Mouse (Mus musculus) limb, embryonic 15.5 days (tissue): Measurements from ENCODE around the gene Map2k7. TPM values are rescaled to one million over a fixed set of nuclear protein-coding genes. Genes with fewer than 3 reads are reported as not detected.

Experiments
- ATAC-seq: fragments of 200-750 bp; cut with Nextera tagmentation; 2 replicates; pipeline ENCODE4 v1.8.0; 2017; ENCODE audit warnings: low read depth, moderate TSS enrichment; ENCODE audit not compliant: insufficient number of reproducible peaks, low FRiP score, low TSS enrichment
- H3K27ac ChIP-seq: fragments of 300-500 bp; sonication (generic); 2 replicates; pipeline ENCODE4 v1.5.1; 2015; ENCODE audit warnings: moderate library complexity, mild to moderate bottlenecking, inconsistent platforms
- H3K27me3 ChIP-seq: fragments of 300-500 bp; sonication (generic); 2 replicates; pipeline ENCODE4 v1.6.1; 2015; ENCODE audit warnings: inconsistent platforms
- H3K36me3 ChIP-seq: fragments of 300-500 bp; sonication (generic); 2 replicates; pipeline ENCODE4 v1.6.1; 2015; ENCODE audit warnings: inconsistent platforms
- H3K4me1 ChIP-seq: fragments of 300-500 bp; sonication (generic); 2 replicates; pipeline ENCODE4 v1.6.1; 2015; ENCODE audit warnings: inconsistent platforms
- H3K4me2 ChIP-seq: fragments of 300-500 bp; sonication (generic); 2 replicates; pipeline ENCODE4 v1.6.1; 2015; ENCODE audit warnings: mild to moderate bottlenecking, inconsistent platforms
- H3K4me3 ChIP-seq: fragments of 300-500 bp; sonication (generic); 2 replicates; pipeline ENCODE4 v1.5.1; 2015; ENCODE audit warnings: mild to moderate bottlenecking, inconsistent platforms
- H3K9ac ChIP-seq: fragments of 300-500 bp; sonication (generic); 2 replicates; pipeline ENCODE4 v1.6.1; 2015; ENCODE audit warnings: inconsistent platforms
- H3K9me3 ChIP-seq: fragments of 300-500 bp; sonication (generic); 2 replicates; pipeline ENCODE4 v1.6.1; 2016; ENCODE audit warnings: inconsistent platforms
- WGBS: fragments of 180-500 bp; shearing (Covaris S2); methylation state at CpG from one replicate; pipeline ENCODE4 v1.1.7; 2015; 5-methylcytosine and 5-hydroxymethylcytosine counted together
- polyA plus RNA-seq: library from polyadenylated mRNA; unstranded; fragments of >200 nt; fragmentation: Nextera tagmentation; extraction: Ambion mirVana; gene quantifications from 2 replicates; pipeline ENCODE4 v1.2.1, GENCODE M21; 2015

The Map2k7 gene
- polyA plus RNA-seq, 1 experiment from 2014 or later, result 27.1 TPM

- no peak overlapping the region for H3K9ac ChIP-seq
- peaks cover 10% of the 10 kb centered on the region for H3K4me1 ChIP-seq
- no peak overlapping the region for H3K27ac ChIP-seq
- 43% methylated on average over 10 of the region's 10 CpGs for WGBS
- no peaks in the 10 kb centered on the region for H3K9me3 ChIP-seq
- H3K4me3 ChIP-seq, result no peak overlapping the region
- no peak for ATAC-seq
- no peaks in the 10 kb centered on the region for H3K36me3 ChIP-seq
- no peak overlapping the region for H3K4me2 ChIP-seq
- peaks cover 24% of the 10 kb centered on the region for H3K27me3 ChIP-seq
Measured at GRCm38 (mm10) chr8:4230612-4231351, 7.8 kb upstream of the Map2k7 start.

GRCm38 (mm10) chr8:4237814-4238433 is 616 bp upstream of the Map2k7 start:
- peak overlapping the region; percentile 64 for H3K4me2 ChIP-seq
- no peaks in the 10 kb centered on the region for H3K9me3 ChIP-seq
- peak overlapping the region; percentile 96 for H3K27ac ChIP-seq
- H3K9ac ChIP-seq, result peak overlapping the region; percentile 67
- H3K4me3 ChIP-seq, result peak overlapping the region; percentile 78
- 0 out of 2 replicates have a peak, but pooled peaks have one; percentile 0 for ATAC-seq
- 21% methylated on average over 15 of the region's 15 CpGs for WGBS
- peaks cover 15% of the 10 kb centered on the region for H3K36me3 ChIP-seq
- no peaks in the 10 kb centered on the region for H3K27me3 ChIP-seq
- peaks cover 27% of the 10 kb centered on the region for H3K4me1 ChIP-seq

- peak overlapping the region; percentile 96 for H3K27ac ChIP-seq
- H3K4me2 ChIP-seq, result peak overlapping the region; percentile 74
- peak overlapping the region; percentile 78 for H3K4me3 ChIP-seq
- peaks cover 29% of the 10 kb centered on the region for H3K36me3 ChIP-seq
- ATAC-seq, result no peak
- WGBS, result 11% methylated on average over 19 of the region's 19 CpGs
- H3K9ac ChIP-seq, result peak overlapping the region; percentile 67
- peaks cover 27% of the 10 kb centered on the region for H3K4me1 ChIP-seq
- no peaks in the 10 kb centered on the region for H3K9me3 ChIP-seq
- H3K27me3 ChIP-seq, result no peaks in the 10 kb centered on the region
Measured at GRCm38 (mm10) chr8:4239193-4239890, 802 bp downstream of the Map2k7 start.

- Histone ChIP-seq H3K9ac (no peak overlapping the region), H3K27ac (no peak overlapping the region), H3K36me3 (peaks cover 68% of the 10 kb centered on the region), H3K4me3 (no peak overlapping the region), H3K27me3 (no peaks in the 10 kb centered on the region), H3K9me3 (no peaks in the 10 kb centered on the region), H3K4me1 (peaks cover 24% of the 10 kb centered on the region), H3K4me2 (no peak overlapping the region)
- 96% methylated on average over 5 of the region's 5 CpGs for WGBS
- no peak for ATAC-seq
Measured at GRCm38 (mm10) chr8:4245061-4245460, 6.5 kb downstream of the Map2k7 start.

GRCm38 (mm10) chr8:4245737-4246136 is 7.2 kb downstream of the Map2k7 start:
- Histone ChIP-seq H3K9ac (no peak overlapping the region), H3K4me1 (peaks cover 23% of the 10 kb centered on the region), H3K27me3 (no peaks in the 10 kb centered on the region), H3K36me3 (peaks cover 71% of the 10 kb centered on the region), H3K9me3 (no peaks in the 10 kb centered on the region), H3K4me2 (no peak overlapping the region), H3K27ac (no peak overlapping the region), H3K4me3 (no peak overlapping the region)
- no peak for ATAC-seq
- 95% methylated on average over 12 of the region's 13 CpGs for WGBS

- H3K27me3 ChIP-seq, result no peaks in the 10 kb centered on the region
- WGBS, result 93% methylated on average over 8 of the region's 8 CpGs
- H3K36me3 ChIP-seq, result peaks cover 62% of the 10 kb centered on the region
- ATAC-seq, result no peak
- peaks cover 18% of the 10 kb centered on the region for H3K4me1 ChIP-seq
- no peaks in the 10 kb centered on the region for H3K9me3 ChIP-seq
- no peak overlapping the region for H3K4me3 ChIP-seq
- no peak overlapping the region for H3K27ac ChIP-seq
- H3K4me2 ChIP-seq, result no peak overlapping the region
- no peak overlapping the region for H3K9ac ChIP-seq
Measured at GRCm38 (mm10) chr8:4247241-4247640, 8.7 kb downstream of the Map2k7 start.

GRCm38 (mm10) chr8:4247951-4248540 is 9.5 kb downstream of the Map2k7 start, which contains the start of gene Tgfbr3l:
Tgfbr3l (plus strand) TSS chr8:4248214.
- H3K4me3 ChIP-seq, result no peak within 1 kb of the TSS
- 86% methylated on average over 15 of the region's 15 CpGs for WGBS
- no peak within 1 kb of the TSS for H3K4me2 ChIP-seq
- H3K9me3 ChIP-seq, result no peaks in the 10 kb centered on the region
- H3K36me3 ChIP-seq, result peaks cover 54% of the 10 kb centered on the region
- H3K4me1 ChIP-seq, result peaks cover 23% of the 10 kb centered on the region
- H3K27me3 ChIP-seq, result no peaks in the 10 kb centered on the region
- no peak within 1 kb of the TSS for H3K9ac ChIP-seq
- no peak within 1 kb of the TSS for H3K27ac ChIP-seq
- ATAC-seq, result no peak

- no peak overlapping the region for H3K4me3 ChIP-seq
- no peak for ATAC-seq
- H3K9me3 ChIP-seq, result no peaks in the 10 kb centered on the region
- peaks cover 31% of the 10 kb centered on the region for H3K4me1 ChIP-seq
- WGBS, result 22% methylated on average over 29 of the region's 29 CpGs
- H3K36me3 ChIP-seq, result peaks cover 42% of the 10 kb centered on the region
- H3K27me3 ChIP-seq, result no peaks in the 10 kb centered on the region
- H3K27ac ChIP-seq, result no peak overlapping the region
- H3K9ac ChIP-seq, result no peak overlapping the region
- no peak overlapping the region for H3K4me2 ChIP-seq
Measured at GRCm38 (mm10) chr8:4249213-4249612, 10.7 kb downstream of the Map2k7 start.

GRCm38 (mm10) chr8:4250306-4250970 is 11.9 kb downstream of the Map2k7 start:
- WGBS, result 33% methylated on average over 26 of the region's 26 CpGs
- H3K4me2 ChIP-seq, result no peak overlapping the region
- no peak for ATAC-seq
- H3K27me3 ChIP-seq, result no peaks in the 10 kb centered on the region
- H3K27ac ChIP-seq, result no peak overlapping the region
- H3K4me3 ChIP-seq, result no peak overlapping the region
- H3K36me3 ChIP-seq, result peaks cover 42% of the 10 kb centered on the region
- H3K9ac ChIP-seq, result no peak overlapping the region
- no peaks in the 10 kb centered on the region for H3K9me3 ChIP-seq
- H3K4me1 ChIP-seq, result peaks cover 33% of the 10 kb centered on the region

GRCm38 (mm10) chr8:4252116-4252760 is 13.7 kb downstream of the Map2k7 start:
- WGBS, result 42% methylated on average over 8 of the region's 8 CpGs
- Histone ChIP-seq H3K27ac (peak overlapping the region; percentile 96; the same call in 1 of the 2 replicates), H3K36me3 (peaks cover 39% of the 10 kb centered on the region), H3K4me2 (peak overlapping the region; percentile 83), H3K4me1 (peaks cover 39% of the 10 kb centered on the region), H3K9ac (peak overlapping the region; percentile 91; the same call in 1 of the 2 replicates), H3K9me3 (no peaks in the 10 kb centered on the region), H3K4me3 (peak overlapping the region; percentile 96), H3K27me3 (no peaks in the 10 kb centered on the region)
- ATAC-seq, result no peak
